ENCODE assay signal across 29 mouse cellular contexts in the genomic region with DNA sequence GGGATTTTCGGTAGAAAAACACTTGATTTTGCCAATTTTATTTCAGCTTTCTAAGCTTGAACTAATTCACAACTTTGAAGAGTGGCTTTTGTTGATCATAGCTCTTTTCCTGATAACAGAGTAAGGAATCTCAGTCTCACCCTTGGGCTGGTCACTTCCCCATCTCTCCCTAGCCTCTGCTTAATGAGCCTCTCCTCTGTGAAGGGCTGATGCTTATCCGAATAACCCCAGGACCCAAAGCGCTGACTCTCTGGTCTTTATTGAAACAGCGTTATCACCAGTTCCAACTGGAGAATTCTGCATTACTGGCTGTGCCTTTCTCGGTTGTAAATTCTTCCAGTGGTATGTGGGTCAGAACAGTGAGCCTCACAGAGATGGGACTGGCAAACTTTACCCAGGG. TPM values are rescaled to one million over a fixed set of nuclear protein-coding genes. Genes with fewer than 3 reads are reported as not detected.
DNase-seq lines count a peak whose midpoint lies in the region; ATAC-seq and TF ChIP-seq lines count a peak whose summit lies in the region.
"Had no signal": no experiment of that assay in that cellular context is flagged by ENCODE, and none has a peak within 500 bp of the region (broad histone marks: within the 10 kb centered on the region; RNA-seq: fewer than 3 reads in every experiment).

No protein-coding gene starts in this region.

- H3K36me3 ChIP-seq in forebrain, embryonic 10.5 days (replicated peaks): no peaks in the 10 kb centered on the region
- H3K36me3 ChIP-seq in forebrain, embryonic 12.5 days (replicated peaks): no peaks in the 10 kb centered on the region
- no peaks in the 10 kb centered on the region for H3K36me3 ChIP-seq in lung, postnatal 0 days (ENCODE audit: insufficient read depth, low read length)
- no peaks in the 10 kb centered on the region for H3K36me3 ChIP-seq in intestine, embryonic 15.5 days
- H3K36me3 ChIP-seq in limb, embryonic 14.5 days (ENCODE audit: control insufficient read depth, insufficient read depth, low read length): no peaks in the 10 kb centered on the region
- no peaks in the 10 kb centered on the region for H3K36me3 ChIP-seq in hindbrain, embryonic 11.5 days (ENCODE audit: control insufficient read depth, insufficient read depth, low read length)
- H3K36me3 ChIP-seq in heart, adult 2 months (ENCODE audit: control insufficient read depth, insufficient read depth, low read length): no peaks in the 10 kb centered on the region
- H3K36me3 ChIP-seq: heart, embryonic 10.5 days; liver, embryonic 12.5 days; neural tube, embryonic 13.5 days had no signal

- 81% methylated on average over 5 of the region's 5 CpGs for WGBS in forebrain, embryonic 10.5 days
- 72% methylated on average over 5 of the region's 5 CpGs for WGBS in forebrain, embryonic 12.5 days
- 62% methylated on average over 5 of the region's 5 CpGs for WGBS in lung, postnatal 0 days
- WGBS in intestine, embryonic 15.5 days: 45% methylated on average over 5 of the region's 5 CpGs
- WGBS in limb, embryonic 14.5 days: 53% methylated on average over 5 of the region's 5 CpGs
- WGBS in hindbrain, embryonic 11.5 days: 77% methylated on average over 5 of the region's 5 CpGs
- 54% methylated on average over 5 of the region's 5 CpGs for WGBS in heart, adult 2 months

- H3K79me2 ChIP-seq in heart, adult 2 months (replicated peaks; ENCODE audit: control insufficient read depth, insufficient read depth, low read length): no peaks in the 10 kb centered on the region

- H3K9ac ChIP-seq in forebrain, embryonic 12.5 days: no peak overlapping the region
- H3K9ac ChIP-seq in lung, postnatal 0 days (replicated peaks; ENCODE audit: low read depth): no peak overlapping the region
- H3K9ac ChIP-seq in intestine, embryonic 15.5 days: no peak overlapping the region
- H3K9ac ChIP-seq in limb, embryonic 14.5 days (ENCODE audit: low read depth, low read length, severe bottlenecking): no peak overlapping the region
- no peak overlapping the region for H3K9ac ChIP-seq in hindbrain, embryonic 11.5 days (ENCODE audit: low read depth, low read length)
- H3K9ac ChIP-seq in heart, adult 2 months (ENCODE audit: low read depth, low read length): no peak overlapping the region
- H3K9ac ChIP-seq: liver, embryonic 12.5 days; neural tube, embryonic 13.5 days had no signal

- peaks cover 17% of the 10 kb centered on the region for H3K4me1 ChIP-seq in forebrain, embryonic 10.5 days
- H3K4me1 ChIP-seq in forebrain, embryonic 12.5 days: peaks cover 7% of the 10 kb centered on the region
- peaks cover 5% of the 10 kb centered on the region; the same call in 1 of the 2 replicates for H3K4me1 ChIP-seq in lung, postnatal 0 days (ENCODE audit: insufficient read depth, low read depth, low read length)
- H3K4me1 ChIP-seq in intestine, embryonic 15.5 days (replicated peaks): peaks cover 10% of the 10 kb centered on the region; the same call in 1 of the 2 replicates
- peaks cover 37% of the 10 kb centered on the region for H3K4me1 ChIP-seq in limb, embryonic 14.5 days (ENCODE audit: control insufficient read depth, insufficient read depth, low read length)
- no peaks in the 10 kb centered on the region for H3K4me1 ChIP-seq in hindbrain, embryonic 11.5 days (replicated peaks; ENCODE audit: control insufficient read depth, insufficient read depth, low read length)
- peaks cover 2% of the 10 kb centered on the region for H3K4me1 ChIP-seq in heart, adult 2 months (ENCODE audit: control insufficient read depth, insufficient read depth, low read length)
- H3K4me1 ChIP-seq: liver, embryonic 12.5 days had no signal

- no peak for TF ChIP-seq POLR2A in limb, embryonic 14.5 days (IDR thresholded peaks at IDR 0.05; ENCODE audit: borderline replicate concordance, extremely low read depth, insufficient read depth, insufficient read length)
- no peak for TF ChIP-seq POLR2A in heart, adult 2 months (IDR thresholded peaks at IDR 0.05; ENCODE audit: insufficient read depth, low read depth, low read length)

- H3K4me3 ChIP-seq in forebrain, embryonic 10.5 days: no peak overlapping the region
- H3K4me3 ChIP-seq in forebrain, embryonic 12.5 days (replicated peaks): no peak overlapping the region
- H3K4me3 ChIP-seq in lung, postnatal 0 days (ENCODE audit: low read depth, low read length): no peak overlapping the region
- H3K4me3 ChIP-seq in intestine, embryonic 15.5 days (replicated peaks): no peak overlapping the region
- H3K4me3 ChIP-seq in limb, embryonic 14.5 days (replicated peaks; ENCODE audit: low read length): no peak overlapping the region
- no peak overlapping the region for H3K4me3 ChIP-seq in hindbrain, embryonic 11.5 days (ENCODE audit: low read depth, low read length)
- no peak overlapping the region for H3K4me3 ChIP-seq in heart, adult 2 months
- H3K4me3 ChIP-seq: erythroblast, embryonic 14.5 days; gastrocnemius, adult 2 months; heart, embryonic 10.5 days; liver, embryonic 12.5 days; myocyte; neural tube, embryonic 13.5 days had no signal

- H3K4me2 ChIP-seq in forebrain, embryonic 12.5 days: no peak overlapping the region
- H3K4me2 ChIP-seq in lung, postnatal 0 days (replicated peaks; ENCODE audit: low read depth, low read length): no peak overlapping the region
- H3K4me2 ChIP-seq in intestine, embryonic 15.5 days (replicated peaks): no peak overlapping the region
- H3K4me2 ChIP-seq in limb, embryonic 14.5 days (replicated peaks; ENCODE audit: low read depth, low read length, severe bottlenecking): no peak overlapping the region
- no peak overlapping the region for H3K4me2 ChIP-seq in hindbrain, embryonic 11.5 days (replicated peaks; ENCODE audit: low read depth, low read length)
- H3K4me2 ChIP-seq: liver, embryonic 12.5 days; neural tube, embryonic 13.5 days had no signal

- H3K27me3 ChIP-seq in forebrain, embryonic 10.5 days (ENCODE audit: poor library complexity, severe bottlenecking): no peaks in the 10 kb centered on the region
- no peaks in the 10 kb centered on the region for H3K27me3 ChIP-seq in forebrain, embryonic 12.5 days
- no peaks in the 10 kb centered on the region for H3K27me3 ChIP-seq in lung, postnatal 0 days (replicated peaks; ENCODE audit: insufficient read depth, low read length)
- no peaks in the 10 kb centered on the region for H3K27me3 ChIP-seq in intestine, embryonic 15.5 days (replicated peaks)
- no peaks in the 10 kb centered on the region for H3K27me3 ChIP-seq in limb, embryonic 14.5 days (ENCODE audit: control insufficient read depth, insufficient read depth, low read length)
- H3K27me3 ChIP-seq in hindbrain, embryonic 11.5 days (ENCODE audit: control insufficient read depth, insufficient read depth, low read length): no peaks in the 10 kb centered on the region
- no peaks in the 10 kb centered on the region for H3K27me3 ChIP-seq in heart, adult 2 months (ENCODE audit: control insufficient read depth, insufficient read depth, low read length)
- H3K27me3 ChIP-seq: liver, embryonic 12.5 days; neural tube, embryonic 13.5 days had no signal

- ATAC-seq in forebrain, embryonic 12.5 days (ENCODE audit: low FRiP score): no peak
- ATAC-seq in lung, postnatal 0 days: peak; percentile 55
- peak; percentile 54 for ATAC-seq in intestine, embryonic 15.5 days
- no peak for ATAC-seq in limb, embryonic 14.5 days (ENCODE audit: low FRiP score, low read depth)
- ATAC-seq in hindbrain, embryonic 11.5 days (ENCODE audit: low FRiP score): no peak
- ATAC-seq: forebrain, embryonic 14.5 days; hindbrain, embryonic 16.5 days; liver, embryonic 12.5 days; midbrain, embryonic 16.5 days had no signal

- 0 out of 2 replicates have a peak overlapping the region, but pooled peaks have one; percentile 35 for H3K27ac ChIP-seq in forebrain, embryonic 10.5 days
- no peak overlapping the region for H3K27ac ChIP-seq in forebrain, embryonic 12.5 days
- H3K27ac ChIP-seq in lung, postnatal 0 days (ENCODE audit: low read length): no peak overlapping the region
- no peak overlapping the region for H3K27ac ChIP-seq in intestine, embryonic 15.5 days
- H3K27ac ChIP-seq in limb, embryonic 14.5 days (replicated peaks; ENCODE audit: low read depth, low read length): 0 out of 2 replicates have a peak overlapping the region, but pooled peaks have one; percentile 3
- H3K27ac ChIP-seq in hindbrain, embryonic 11.5 days (ENCODE audit: low read depth, low read length): no peak overlapping the region
- no peak overlapping the region for H3K27ac ChIP-seq in heart, adult 2 months
- H3K27ac ChIP-seq: gastrocnemius, adult 2 months; heart, embryonic 10.5 days; liver, embryonic 12.5 days; neural tube, embryonic 13.5 days had no signal

- no peak for DNase-seq in forebrain, embryonic 10.5 days (ENCODE audit: extremely low spot score, low spot score)
- no peak for DNase-seq in lung, postnatal 0 days (ENCODE audit: low spot score)
- no peak for DNase-seq in lung, postnatal 14 days
- DNase-seq in limb, embryonic 14.5 days (ENCODE audit: low spot score): no peak
- no peak for DNase-seq in hindbrain, embryonic 11.5 days (ENCODE audit: low spot score)
- DNase-seq in heart, adult 2 months: no peak
- DNase-seq: adrenal gland, postnatal 25 days; cerebellum, adult 8-10 months; gastrocnemius, adult 2 months; kidney, adult 18-20 months; layer of hippocampus, adult 9-11 months; left cerebral cortex, postnatal 4 days; lung, adult 18-20 months; lung, postnatal 4 days; retina, postnatal 1 day; right cerebral cortex, postnatal 25 days; thymus, adult 18-20 months; thymus, postnatal 4 days had no signal

- TF ChIP-seq CTCF in lung, postnatal 0 days (IDR thresholded peaks at IDR 0.05): no peak
- no peak for TF ChIP-seq CTCF in heart, adult 2 months (IDR thresholded peaks at IDR 0.05)

- no peaks in the 10 kb centered on the region for H3K9me3 ChIP-seq in forebrain, embryonic 10.5 days
- H3K9me3 ChIP-seq in forebrain, embryonic 12.5 days: no peaks in the 10 kb centered on the region
- no peaks in the 10 kb centered on the region for H3K9me3 ChIP-seq in lung, postnatal 0 days (ENCODE audit: low read length)
- H3K9me3 ChIP-seq in intestine, embryonic 15.5 days: no peaks in the 10 kb centered on the region
- no peaks in the 10 kb centered on the region for H3K9me3 ChIP-seq in limb, embryonic 14.5 days (ENCODE audit: control insufficient read depth, low read length)
- H3K9me3 ChIP-seq in hindbrain, embryonic 11.5 days (ENCODE audit: control insufficient read depth, low read length): no peaks in the 10 kb centered on the region
- H3K9me3 ChIP-seq: heart, embryonic 10.5 days; liver, embryonic 12.5 days; neural tube, embryonic 13.5 days had no signal

- TF ChIP-seq EP300 in lung, postnatal 0 days (IDR thresholded peaks at IDR 0.05): 0 out of 2 replicates have a peak, but pooled peaks have one; percentile 32
- TF ChIP-seq EP300 in heart, adult 2 months (IDR thresholded peaks at IDR 0.05; ENCODE audit: insufficient read depth, low read depth, low read length): no peak

- intact Hi-C loops in heart, adult 2 months (cut with DNase I): loop anchor here (5.0 kb wide), 1 partner anchor 47 kb away; no protein-coding TSS in a partner anchor

RNA-seq across cellular contexts. Expression of a gene that starts 57.2 kb away (rescaled TPM):
- 6.9 and 7.5 TPM in 2 replicates for polyA plus RNA-seq in forebrain, embryonic 10.5 days (2016; fragmentation: Nextera tagmentation; extraction: Ambion mirVana)
- polyA plus RNA-seq in forebrain, embryonic 12.5 days (2016; fragmentation: Nextera tagmentation; extraction: Ambion mirVana): 9.9 and 10.1 TPM in 2 replicates
- polyA plus RNA-seq in lung, postnatal 0 days (2015; fragmentation: Nextera tagmentation; extraction: Ambion mirVana): 34.4 and 36.9 TPM in 2 replicates
- 15.3 and 16.7 TPM in 2 replicates for polyA plus RNA-seq in intestine, embryonic 15.5 days (2015; fragmentation: Nextera tagmentation; extraction: Ambion mirVana)
- polyA plus RNA-seq in limb, embryonic 14.5 days (2012; rRNA removed): 5.8 and 6.3 TPM in 2 replicates
- 6.2 and 8.6 TPM in 2 replicates for polyA plus RNA-seq in limb, embryonic 14.5 days (2014; fragmentation: Nextera tagmentation; extraction: Ambion mirVana)
- polyA plus RNA-seq in hindbrain, embryonic 11.5 days (2014; fragmentation: Nextera tagmentation; extraction: Ambion mirVana): 7.4 and 9.1 TPM in 2 replicates
- 1 to 10 TPM; 2.1 to 2.5 TPM for total RNA-seq in heart, adult 2 months (2021)
- polyA plus RNA-seq in heart, adult 2 months (2012; rRNA removed): 0.51 and 0.97 TPM in 2 replicates
- total RNA-seq: hematopoietic stem cell, adult 5-6 weeks had no signal

Comparison
In these comparisons a context has a peak if more than half of its experiments do, and no peak if none do; other contexts are left out.
1. H3K27ac ChIP-seq: peak in forebrain, embryonic 10.5 days (single experiment) and limb, embryonic 14.5 days (single experiment); none in forebrain, embryonic 12.5 days (single experiment), lung, postnatal 0 days (single experiment), intestine, embryonic 15.5 days (single experiment), hindbrain, embryonic 11.5 days (single experiment) and heart, adult 2 months (single experiment).
2. ATAC-seq: peak in lung, postnatal 0 days (single experiment) and intestine, embryonic 15.5 days (single experiment); none in forebrain, embryonic 12.5 days (single experiment), limb, embryonic 14.5 days (single experiment) and hindbrain, embryonic 11.5 days (single experiment).